12 mouse cellular contexts compared by ENCODE assay signal in genomic region chr14:102514527-102514926, GRCm38 (mm10).
"Had no signal": no experiment of that assay in that cellular context is flagged by ENCODE, and none has a peak within 500 bp of the region (broad histone marks: within the 10 kb centered on the region; RNA-seq: fewer than 3 reads in every experiment).

No protein-coding gene starts in this region.

- H3K4me3 ChIP-seq: intestine, embryonic 15.5 days; layer of hippocampus, adult 2 months; limb, embryonic 12.5 days; liver, embryonic 13.5 days; midbrain, embryonic 13.5 days; stomach, embryonic 15.5 days had no signal

- H3K9me3 ChIP-seq: intestine, embryonic 15.5 days; limb, embryonic 12.5 days; liver, embryonic 13.5 days; midbrain, embryonic 13.5 days; stomach, embryonic 15.5 days had no signal

- DNase-seq: kidney, postnatal 4 days; liver; liver, embryonic 13.5 days; liver, postnatal 0 days; right cerebral cortex, postnatal 14 days; thymus, postnatal 4 days had no signal

- H3K4me1 ChIP-seq: intestine, embryonic 15.5 days; liver, embryonic 13.5 days; stomach, embryonic 15.5 days had no signal

- H3K4me2 ChIP-seq: hindbrain, embryonic 14.5 days; intestine, embryonic 15.5 days; limb, embryonic 12.5 days; liver, embryonic 13.5 days; midbrain, embryonic 13.5 days; stomach, embryonic 15.5 days had no signal

- ATAC-seq: intestine, embryonic 15.5 days; liver, postnatal 0 days; midbrain, embryonic 13.5 days had no signal

- H3K27ac ChIP-seq: hindbrain, embryonic 14.5 days; intestine, embryonic 15.5 days; layer of hippocampus, adult 2 months; limb, embryonic 12.5 days; liver, embryonic 13.5 days; midbrain, embryonic 13.5 days; stomach, embryonic 15.5 days had no signal

- H3K27me3 ChIP-seq: intestine, embryonic 15.5 days; limb, embryonic 12.5 days; liver, embryonic 13.5 days; midbrain, embryonic 13.5 days; stomach, embryonic 15.5 days had no signal

- H3K36me3 ChIP-seq: intestine, embryonic 15.5 days; limb, embryonic 12.5 days; liver, embryonic 13.5 days; midbrain, embryonic 13.5 days; stomach, embryonic 15.5 days had no signal

- H3K9ac ChIP-seq: hindbrain, embryonic 14.5 days; intestine, embryonic 15.5 days; limb, embryonic 12.5 days; liver, embryonic 13.5 days; liver, postnatal 0 days; midbrain, embryonic 13.5 days; stomach, embryonic 15.5 days had no signal
